20 mouse cellular contexts compared by ENCODE assay signal in genomic region chr8:120050376-120050775, GRCm38 (mm10). TPM values are rescaled to one million over a fixed set of nuclear protein-coding genes. Genes with fewer than 3 reads are reported as not detected.
DNase-seq lines count a peak whose midpoint lies in the region; ATAC-seq and TF ChIP-seq lines count a peak whose summit lies in the region.
"Had no signal": no experiment of that assay in that cellular context is flagged by ENCODE, and none has a peak within 500 bp of the region (broad histone marks: within the 10 kb centered on the region; RNA-seq: fewer than 3 reads in every experiment).

No protein-coding gene starts in this region.

- no peaks in the 10 kb centered on the region for H3K36me3 ChIP-seq in forebrain, embryonic 10.5 days (replicated peaks)
- H3K36me3 ChIP-seq in forebrain, embryonic 15.5 days, result no peaks in the 10 kb centered on the region
- H3K36me3 ChIP-seq in liver, postnatal 0 days (replicated peaks; ENCODE audit: insufficient read depth, low read length), result no peaks in the 10 kb centered on the region
- no peaks in the 10 kb centered on the region for H3K36me3 ChIP-seq in liver, embryonic 11.5 days (ENCODE audit: control insufficient read depth, insufficient read depth, low read length)
- H3K36me3 ChIP-seq: embryonic facial prominence, embryonic 12.5 days; hindbrain, embryonic 15.5 days; liver, embryonic 13.5 days had no signal

- no peak for DNase-seq in forebrain, embryonic 10.5 days (ENCODE audit: extremely low spot score, low spot score)
- no peak for DNase-seq in liver, postnatal 0 days
- DNase-seq in liver, embryonic 11.5 days (ENCODE audit: low spot score), result no peak
- DNase-seq in brain, adult 2 months (ENCODE audit: low read depth, low spot score), result peak; percentile 43
- no peak for DNase-seq in adrenal gland, adult 8-10 months
- DNase-seq: adrenal gland, postnatal 25 days; cerebellum, postnatal 10 days; heart, postnatal 4 days; liver, embryonic 13.5 days; lung, adult 2 months; right cerebral cortex, adult 18-20 months had no signal

- no peaks in the 10 kb centered on the region for H3K9me3 ChIP-seq in forebrain, embryonic 10.5 days
- no peaks in the 10 kb centered on the region for H3K9me3 ChIP-seq in forebrain, embryonic 15.5 days
- no peaks in the 10 kb centered on the region for H3K9me3 ChIP-seq in liver, postnatal 0 days (ENCODE audit: low read length)
- H3K9me3 ChIP-seq in liver, embryonic 11.5 days (ENCODE audit: control insufficient read depth, low read length), result no peaks in the 10 kb centered on the region
- H3K9me3 ChIP-seq: embryonic facial prominence, embryonic 12.5 days; hindbrain, embryonic 15.5 days; liver, embryonic 13.5 days had no signal

- TF ChIP-seq CTCF in liver, postnatal 0 days (IDR thresholded peaks at IDR 0.05; ENCODE audit: low read depth), result no peak

- no peak overlapping the region for H3K4me3 ChIP-seq in forebrain, embryonic 10.5 days
- no peak overlapping the region for H3K4me3 ChIP-seq in forebrain, embryonic 15.5 days
- no peak overlapping the region for H3K4me3 ChIP-seq in liver, postnatal 0 days (ENCODE audit: low read depth, low read length)
- no peak overlapping the region for H3K4me3 ChIP-seq in liver, embryonic 11.5 days (ENCODE audit: low read depth, low read length)
- H3K4me3 ChIP-seq: embryonic facial prominence, embryonic 12.5 days; hindbrain, embryonic 15.5 days; layer of hippocampus, adult 2 months; liver, embryonic 13.5 days had no signal

- no peak overlapping the region for H3K4me2 ChIP-seq in forebrain, embryonic 15.5 days (replicated peaks)
- 0 out of 2 replicates have a peak overlapping the region, but pooled peaks have one; percentile 2 for H3K4me2 ChIP-seq in liver, postnatal 0 days (ENCODE audit: low read depth, low read length)
- H3K4me2 ChIP-seq in liver, embryonic 11.5 days, result no peak overlapping the region
- H3K4me2 ChIP-seq: embryonic facial prominence, embryonic 12.5 days; hindbrain, embryonic 15.5 days; liver, embryonic 13.5 days; midbrain, embryonic 11.5 days had no signal

- H3K27ac ChIP-seq in forebrain, embryonic 10.5 days, result peak overlapping the region; percentile 21; the same call in 1 of the 2 replicates
- H3K27ac ChIP-seq in forebrain, embryonic 15.5 days (replicated peaks), result no peak overlapping the region
- peak overlapping the region; percentile 73 for H3K27ac ChIP-seq in liver, postnatal 0 days (ENCODE audit: low read depth)
- no peak overlapping the region for H3K27ac ChIP-seq in liver, embryonic 11.5 days (ENCODE audit: low read depth, low read length)
- H3K27ac ChIP-seq: embryonic facial prominence, embryonic 12.5 days; hindbrain, embryonic 15.5 days; layer of hippocampus, adult 2 months; liver, embryonic 13.5 days; stomach, postnatal 0 days had no signal

- no peak overlapping the region for H3K9ac ChIP-seq in forebrain, embryonic 15.5 days (replicated peaks)
- no peak overlapping the region for H3K9ac ChIP-seq in liver, postnatal 0 days (replicated peaks)
- H3K9ac ChIP-seq in liver, embryonic 11.5 days (ENCODE audit: low read depth, low read length), result no peak overlapping the region
- H3K9ac ChIP-seq: embryonic facial prominence, embryonic 12.5 days; hindbrain, embryonic 15.5 days; liver, embryonic 13.5 days had no signal

- peaks cover 36% of the 10 kb centered on the region for H3K4me1 ChIP-seq in forebrain, embryonic 10.5 days
- peaks cover 12% of the 10 kb centered on the region for H3K4me1 ChIP-seq in forebrain, embryonic 15.5 days
- peaks cover 13% of the 10 kb centered on the region for H3K4me1 ChIP-seq in liver, postnatal 0 days (ENCODE audit: insufficient read depth)
- 0 out of 2 replicates have a peak, but pooled peaks cover 3% of the 10 kb centered on the region for H3K4me1 ChIP-seq in liver, embryonic 11.5 days (replicated peaks; ENCODE audit: control insufficient read depth, insufficient read depth, low read length)
- H3K4me1 ChIP-seq: liver, embryonic 13.5 days had no signal

- no peaks in the 10 kb centered on the region for H3K27me3 ChIP-seq in forebrain, embryonic 10.5 days (ENCODE audit: poor library complexity, severe bottlenecking)
- H3K27me3 ChIP-seq in forebrain, embryonic 15.5 days, result no peaks in the 10 kb centered on the region
- H3K27me3 ChIP-seq in liver, postnatal 0 days (ENCODE audit: insufficient read depth, low read length), result no peaks in the 10 kb centered on the region
- H3K27me3 ChIP-seq in liver, embryonic 11.5 days (replicated peaks; ENCODE audit: control insufficient read depth, insufficient read depth, low read length), result peaks cover 5% of the 10 kb centered on the region; the same call in 1 of the 2 replicates
- H3K27me3 ChIP-seq: embryonic facial prominence, embryonic 12.5 days; hindbrain, embryonic 15.5 days had no signal

- ATAC-seq in forebrain, embryonic 15.5 days (replicated peaks), result no peak
- ATAC-seq in liver, postnatal 0 days, result no peak
- ATAC-seq in liver, embryonic 11.5 days (replicated peaks; ENCODE audit: low FRiP score), result no peak
- peak; percentile 2 to 6; a peak in 1 of 4 replicates for ATAC-seq in hematopoietic stem cell, adult 5-6 weeks (replicated peaks in 1 of 2; ENCODE audit: insufficient read depth in 1 of 2, low FRiP score in 2 of 2, low TSS enrichment in 1 of 2, low read depth in 1 of 2, poor library complexity in 2 of 2, severe bottlenecking in 2 of 2)
- ATAC-seq: forebrain, embryonic 16.5 days; midbrain, embryonic 16.5 days had no signal

- TF ChIP-seq EP300 in liver, postnatal 0 days (IDR thresholded peaks at IDR 0.05; ENCODE audit: low read depth), result no peak

- 80% methylated on average over 10 of the region's 10 CpGs for WGBS in forebrain, embryonic 10.5 days
- 88% methylated on average over 10 of the region's 10 CpGs for WGBS in forebrain, embryonic 15.5 days
- 41% methylated on average over 10 of the region's 10 CpGs for WGBS in liver, postnatal 0 days (ENCODE audit: insufficient replicate concordance)
- WGBS in liver, embryonic 11.5 days, result 58% methylated on average over 10 of the region's 10 CpGs

RNA-seq across cellular contexts. Expression of gene Zdhhc7, which starts 50.9 kb away (rescaled TPM):
- polyA plus RNA-seq in forebrain, embryonic 10.5 days (2016; fragmentation: Nextera tagmentation; extraction: Ambion mirVana), result 28.3 and 30.2 TPM in 2 replicates
- polyA plus RNA-seq in forebrain, embryonic 15.5 days (2015; fragmentation: Nextera tagmentation; extraction: Ambion mirVana), result 30.9 and 34.5 TPM in 2 replicates
- 9.9 and 10.8 TPM in 2 replicates for polyA plus RNA-seq in liver, postnatal 0 days (2015; fragmentation: Nextera tagmentation; extraction: Ambion mirVana)
- polyA plus RNA-seq in liver, embryonic 11.5 days (2014; fragmentation: Nextera tagmentation; extraction: Ambion mirVana), result 27.4 and 30.1 TPM in 2 replicates
- 16.1 and 18.4 TPM in 2 replicates for total RNA-seq in hematopoietic stem cell, adult 5-6 weeks (2017)
- total RNA-seq in adrenal gland, adult 8-10 months (2022), result 10 to 100 TPM; 50.1 to 70.1 (median 55.6) TPM

RNA-seq across cellular contexts. Expression of gene Crispld2, which starts 58.1 kb away (rescaled TPM):
- 2.4 and 2.5 TPM in 2 replicates for polyA plus RNA-seq in forebrain, embryonic 10.5 days (2016; fragmentation: Nextera tagmentation; extraction: Ambion mirVana)
- polyA plus RNA-seq in forebrain, embryonic 15.5 days (2015; fragmentation: Nextera tagmentation; extraction: Ambion mirVana), result 1.1 and 1.2 TPM in 2 replicates
- 2.1 and 2.5 TPM in 2 replicates for polyA plus RNA-seq in liver, postnatal 0 days (2015; fragmentation: Nextera tagmentation; extraction: Ambion mirVana)
- 3.8 and 4.4 TPM in 2 replicates for polyA plus RNA-seq in liver, embryonic 11.5 days (2014; fragmentation: Nextera tagmentation; extraction: Ambion mirVana)
- 2.1 and 6.6 TPM in 2 replicates for total RNA-seq in hematopoietic stem cell, adult 5-6 weeks (2017)
- total RNA-seq in adrenal gland, adult 8-10 months (2022), result 10 to 100 TPM in 2 of 4 experiments, 1 to 10 TPM in 2; 7.4 to 14.4 (median 10.5) TPM

Comparison
In these comparisons a context has a peak if more than half of its experiments do, and no peak if none do; other contexts are left out.
1. H3K27ac ChIP-seq: peak in forebrain, embryonic 10.5 days (single experiment) and liver, postnatal 0 days (single experiment); none in forebrain, embryonic 15.5 days (single experiment) and liver, embryonic 11.5 days (single experiment).
2. ATAC-seq: peak in hematopoietic stem cell, adult 5-6 weeks (2 of 2); none in forebrain, embryonic 15.5 days (single experiment), liver, postnatal 0 days (single experiment) and liver, embryonic 11.5 days (single experiment).